Mouse (Mus musculus): Measurements from ENCODE around the gene Eml1. TPM values are rescaled to one million over a fixed set of nuclear protein-coding genes. Genes with fewer than 3 reads are reported as not detected.

Gene Eml1
- total RNA-seq, 2 experiments from 2014 or later = not detected

DNA sequence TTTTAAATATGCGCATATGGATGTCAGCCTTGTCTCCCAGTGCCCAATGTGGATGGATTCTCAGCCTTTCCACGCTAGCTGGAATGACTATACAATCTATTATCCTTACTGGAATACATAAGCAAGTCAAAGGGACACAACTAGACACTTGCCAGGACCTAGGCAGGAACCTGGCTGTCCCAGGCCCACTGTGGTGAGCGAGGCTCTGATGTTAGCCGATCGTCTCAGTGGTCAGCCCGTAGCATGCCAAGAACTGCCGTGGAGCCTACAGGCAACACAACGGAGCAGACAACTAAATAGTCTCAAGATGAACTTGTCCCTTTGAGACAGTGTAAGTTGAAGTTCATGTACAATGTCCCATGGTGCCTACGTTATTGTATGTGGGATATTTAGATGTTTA is 44.2 kb downstream of the Eml1 start:
- ATAC-seq (replicated peaks; ENCODE audit: poor library complexity, severe bottlenecking) = no peak

DNA sequence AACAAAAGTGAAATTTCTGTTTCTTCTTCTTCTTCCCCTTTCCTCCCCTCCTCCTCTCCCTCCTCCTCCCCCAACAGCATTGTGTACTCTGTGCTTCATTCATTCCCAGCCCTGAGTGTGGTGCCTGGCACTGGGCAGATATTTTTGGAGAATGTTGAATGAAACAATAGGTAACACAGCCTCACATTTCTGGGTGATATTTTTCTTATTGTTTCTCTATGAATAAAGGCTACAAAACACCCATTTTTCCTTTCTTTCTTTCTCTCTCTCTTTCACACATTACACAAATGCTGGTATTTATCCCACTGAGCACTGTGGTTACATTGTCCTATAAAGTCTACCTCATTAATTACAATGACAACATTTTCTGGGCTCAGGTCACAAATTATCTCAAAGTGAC is 48.8 kb downstream of the Eml1 start:
- ATAC-seq (replicated peaks; ENCODE audit: poor library complexity, severe bottlenecking) = no peak

DNA sequence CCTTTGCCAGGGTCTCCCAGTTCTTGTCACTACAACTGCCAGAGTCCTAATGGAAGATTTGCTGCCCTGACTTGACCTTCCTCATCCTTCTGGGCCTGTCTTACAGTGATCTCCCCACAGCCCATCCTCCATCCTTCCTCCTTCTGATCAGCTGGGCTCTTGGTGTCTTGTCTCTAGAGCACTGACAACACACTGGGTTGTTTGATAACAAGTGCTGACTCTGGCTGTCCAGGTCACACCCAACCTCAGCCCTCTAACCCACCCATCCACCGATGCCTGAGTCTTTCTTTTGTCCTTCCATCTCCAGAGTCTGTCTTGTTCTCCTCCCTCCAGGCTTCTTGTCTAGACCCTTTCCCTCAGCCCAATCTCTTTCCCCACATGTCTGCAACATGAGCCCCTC is 50.7 kb downstream of the Eml1 start:
- ATAC-seq (replicated peaks; ENCODE audit: poor library complexity, severe bottlenecking) = no peak

DNA sequence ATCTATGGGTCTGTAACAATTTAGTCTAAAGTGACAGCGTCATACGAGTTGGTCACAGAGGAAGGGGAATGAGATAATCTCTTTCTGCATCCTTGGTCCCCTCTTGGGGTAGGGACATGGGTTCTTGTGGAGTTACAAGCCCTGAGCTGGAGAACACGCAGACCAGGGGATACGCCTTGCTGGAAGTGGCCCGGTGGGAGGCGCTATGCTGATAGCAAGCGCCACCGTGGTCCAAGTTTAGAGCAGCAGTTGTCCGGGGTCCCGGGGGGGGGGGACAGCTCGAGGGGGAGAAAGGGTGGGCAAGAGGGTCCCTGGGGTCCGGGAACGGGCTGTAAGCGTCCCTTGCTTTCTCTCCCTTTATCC is 51.7 kb downstream of the Eml1 start:
- no peak for ATAC-seq (replicated peaks; ENCODE audit: poor library complexity, severe bottlenecking)

DNA sequence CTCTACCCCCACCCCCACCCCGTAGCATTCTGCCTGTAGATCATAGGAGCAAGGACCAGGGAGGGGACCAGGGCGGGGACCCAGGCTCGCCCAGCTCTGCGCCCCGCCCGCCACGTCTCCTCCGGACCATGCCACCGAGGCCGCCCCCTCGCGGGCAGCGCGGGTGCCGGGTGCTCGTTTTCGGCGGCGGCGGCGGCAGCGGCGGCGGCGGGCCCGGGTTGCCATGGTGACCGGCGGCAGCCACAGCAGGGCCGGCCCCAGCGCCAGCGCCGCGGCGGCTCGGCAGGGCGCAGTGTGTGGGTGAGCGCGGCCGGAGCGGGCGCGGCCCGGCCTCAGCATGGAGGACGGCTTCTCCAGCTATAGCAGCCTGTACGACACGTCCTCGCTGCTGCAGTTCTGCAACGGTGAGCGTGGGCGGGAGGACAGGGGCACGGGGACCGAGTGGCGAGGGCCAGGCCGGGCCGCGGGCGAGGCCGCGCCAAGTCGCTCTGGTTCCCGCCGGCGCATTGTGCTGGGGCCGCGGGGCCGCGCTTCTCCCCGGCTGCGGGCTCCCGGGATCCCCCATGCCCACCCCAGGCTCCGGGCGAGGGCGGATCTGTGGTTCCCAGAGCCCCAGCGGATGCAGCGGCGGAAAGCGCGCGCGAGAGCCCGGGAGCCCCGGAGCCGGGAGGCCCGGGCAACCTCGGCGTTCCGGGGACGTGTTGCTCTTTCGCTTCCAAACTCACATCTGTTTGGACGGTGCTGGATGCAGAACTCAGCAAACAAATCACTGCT is 52.3 kb downstream of the Eml1 start:
- ATAC-seq (replicated peaks; ENCODE audit: poor library complexity, severe bottlenecking) = peak; percentile 84

DNA sequence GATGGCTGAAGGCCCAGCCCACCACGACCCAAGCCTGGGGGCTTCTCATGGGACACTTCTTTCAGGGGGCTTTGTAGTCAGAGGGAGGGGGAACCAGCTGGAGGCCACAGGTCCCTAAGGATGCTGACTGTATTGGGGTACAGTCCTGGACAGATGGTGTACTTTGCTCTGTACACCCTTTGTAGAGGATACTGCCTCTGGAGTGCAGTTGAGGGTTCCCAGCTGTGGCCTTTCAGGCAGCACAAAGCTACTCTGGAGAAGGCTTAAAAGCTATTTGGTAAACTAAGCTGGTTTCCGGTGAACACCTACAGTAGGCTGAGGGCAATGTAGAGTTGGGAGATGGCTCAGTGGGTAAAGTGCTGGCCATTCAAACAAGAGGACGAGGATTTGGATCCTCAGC is 60.2 kb downstream of the Eml1 start:
- no peak for ATAC-seq (replicated peaks; ENCODE audit: poor library complexity, severe bottlenecking)

DNA sequence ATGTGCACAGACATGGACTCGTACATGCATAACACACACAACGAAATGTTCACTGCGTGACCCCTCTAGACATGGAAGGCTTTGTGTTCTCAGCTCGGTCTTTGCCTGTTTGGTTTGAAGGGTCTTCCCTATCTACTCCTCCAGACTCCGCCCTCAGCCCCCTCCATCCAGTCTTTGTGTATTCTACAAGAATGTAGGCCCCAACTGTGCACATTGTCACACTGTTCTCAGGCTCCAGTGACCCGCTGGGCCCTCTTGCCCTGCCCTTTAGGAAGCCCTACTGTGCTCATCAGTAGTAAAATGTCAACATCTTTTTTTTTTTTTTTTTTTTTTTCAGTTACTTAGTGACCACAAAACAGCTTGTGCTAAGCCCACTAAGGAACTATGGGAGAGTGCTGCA is 61.0 kb downstream of the Eml1 start:
- no peak for ATAC-seq (replicated peaks; ENCODE audit: poor library complexity, severe bottlenecking)

DNA sequence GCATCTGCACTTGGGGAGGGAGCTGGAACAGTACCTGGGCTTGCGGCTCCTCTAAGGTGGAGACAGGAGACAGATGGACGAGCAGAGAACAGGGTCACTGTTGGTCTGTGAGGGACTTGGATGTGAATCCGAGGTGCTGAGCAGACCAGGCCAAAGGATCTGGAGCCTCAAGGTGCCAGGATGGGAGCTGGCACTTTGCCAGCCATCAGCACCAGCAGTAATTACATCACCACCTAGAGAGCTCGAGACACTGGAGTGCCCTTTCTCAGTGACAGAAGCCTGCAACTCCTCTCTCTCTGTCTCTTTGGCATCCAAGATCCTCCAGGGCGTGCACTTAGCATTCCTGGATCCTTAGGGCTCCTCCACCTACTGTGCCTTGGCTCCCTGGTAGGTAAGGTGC is 61.8 kb downstream of the Eml1 start:
- no peak for ATAC-seq (replicated peaks; ENCODE audit: poor library complexity, severe bottlenecking)

DNA sequence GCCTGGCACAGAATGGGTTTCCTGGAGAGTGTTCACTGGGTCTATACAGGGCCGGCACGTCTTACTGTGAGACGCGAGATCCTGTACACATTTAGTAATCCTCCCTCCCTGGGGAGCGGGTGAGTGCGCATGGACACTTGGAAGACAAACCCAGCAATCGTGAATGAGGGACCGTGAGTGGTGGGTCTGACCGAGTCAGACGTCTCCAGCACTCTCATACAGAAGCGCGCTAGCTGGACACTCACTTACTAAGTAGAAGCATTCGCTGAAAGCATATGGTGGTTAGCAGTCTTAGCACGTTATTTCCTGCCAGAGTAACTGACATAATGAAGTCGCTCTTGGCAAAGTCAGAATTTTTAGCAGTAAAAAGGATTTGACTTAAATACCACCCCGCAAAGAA is 62.3 kb downstream of the Eml1 start:
- ATAC-seq (replicated peaks; ENCODE audit: poor library complexity, severe bottlenecking) = no peak

DNA sequence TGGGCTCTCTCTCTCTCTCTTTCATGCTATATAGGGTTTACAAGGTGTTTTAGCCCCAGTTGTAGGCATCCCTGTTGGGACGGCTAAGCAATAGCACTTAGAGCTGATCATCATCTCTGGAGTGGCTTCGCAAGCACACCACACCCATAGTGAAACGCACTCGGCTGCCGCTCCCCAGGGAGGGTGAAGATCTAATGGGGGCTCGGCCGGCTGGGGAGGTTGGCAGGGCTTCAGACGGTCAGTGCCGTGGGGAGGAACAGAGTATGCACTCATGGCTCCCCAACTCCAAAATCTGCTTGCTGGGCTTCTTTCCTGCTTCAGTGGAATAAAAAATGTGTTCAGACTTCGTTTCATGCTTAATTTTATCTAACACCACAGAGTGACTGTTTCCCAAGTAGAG is 62.7 kb downstream of the Eml1 start:
- ATAC-seq (replicated peaks; ENCODE audit: poor library complexity, severe bottlenecking) = no peak

DNA sequence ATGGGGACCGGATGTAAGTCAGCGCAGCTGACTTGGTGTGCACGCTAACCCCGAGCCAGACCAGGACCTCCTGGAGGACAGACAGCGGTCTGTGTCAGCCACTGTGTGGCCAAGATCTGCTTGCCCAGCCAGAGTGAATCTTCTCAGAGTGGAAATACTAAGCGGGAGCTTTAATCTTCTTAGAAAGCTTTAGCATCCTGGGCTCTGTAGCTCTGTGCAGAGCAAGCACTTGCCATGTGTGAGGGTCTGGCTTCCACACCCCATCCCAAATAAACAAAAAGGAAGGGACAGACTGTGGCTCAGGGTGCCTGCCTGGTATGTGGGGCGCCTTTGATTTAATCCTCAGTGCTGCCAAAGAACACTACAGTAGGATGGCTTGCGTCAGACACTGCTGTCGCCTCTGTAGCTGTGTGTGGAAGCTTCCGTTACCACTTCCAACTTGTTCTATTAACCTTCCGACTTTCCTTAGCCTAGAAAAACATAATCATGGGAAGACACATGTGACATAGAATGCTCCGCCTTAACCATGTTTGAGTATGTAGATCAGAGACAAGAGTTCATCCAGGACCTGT is 64.8 kb downstream of the Eml1 start:
- no peak for ATAC-seq (replicated peaks; ENCODE audit: poor library complexity, severe bottlenecking)

DNA sequence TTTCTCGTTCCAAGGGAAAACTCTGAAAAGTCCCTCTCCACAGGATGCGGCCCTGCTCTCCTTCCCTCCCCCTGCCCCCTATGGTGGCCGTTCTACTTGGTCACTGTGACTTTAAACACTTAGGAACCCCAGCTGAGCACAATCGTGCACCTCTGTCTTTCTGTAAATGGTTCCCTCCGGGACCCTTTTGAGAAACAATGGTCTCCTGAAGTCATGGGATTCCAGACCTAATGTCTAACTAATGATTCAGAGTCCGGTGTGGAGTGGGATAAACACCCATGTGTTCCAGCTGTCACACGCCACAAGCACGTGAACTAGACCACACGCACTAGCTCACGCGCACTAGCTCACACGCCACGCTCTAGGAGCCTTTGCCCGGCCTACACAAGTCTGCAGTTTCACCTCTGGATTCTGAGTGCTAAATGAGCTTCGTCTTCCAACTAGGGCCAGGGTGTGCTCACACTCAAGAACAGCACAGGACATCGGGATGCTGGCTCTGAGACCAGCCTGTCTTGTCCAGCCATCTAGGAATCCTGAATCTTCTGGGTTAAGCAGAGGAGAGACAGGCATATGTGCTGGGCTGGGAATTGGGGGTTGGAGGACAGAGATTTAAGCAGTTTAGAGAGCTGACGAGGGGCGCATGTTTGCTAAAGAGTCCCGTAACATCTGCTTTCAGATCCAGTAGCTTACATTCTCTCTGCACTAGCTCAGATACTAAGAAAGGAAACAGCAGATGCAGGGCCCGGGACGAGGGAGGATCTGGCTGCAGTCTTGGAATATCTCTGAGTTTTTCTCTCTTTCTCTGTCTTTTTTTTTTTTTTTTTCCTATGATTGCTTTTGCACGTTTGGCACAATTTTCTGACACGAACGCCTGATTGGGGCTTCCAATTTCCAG is 65.5 kb downstream of the Eml1 start:
- no peak for ATAC-seq (replicated peaks; ENCODE audit: poor library complexity, severe bottlenecking)

DNA sequence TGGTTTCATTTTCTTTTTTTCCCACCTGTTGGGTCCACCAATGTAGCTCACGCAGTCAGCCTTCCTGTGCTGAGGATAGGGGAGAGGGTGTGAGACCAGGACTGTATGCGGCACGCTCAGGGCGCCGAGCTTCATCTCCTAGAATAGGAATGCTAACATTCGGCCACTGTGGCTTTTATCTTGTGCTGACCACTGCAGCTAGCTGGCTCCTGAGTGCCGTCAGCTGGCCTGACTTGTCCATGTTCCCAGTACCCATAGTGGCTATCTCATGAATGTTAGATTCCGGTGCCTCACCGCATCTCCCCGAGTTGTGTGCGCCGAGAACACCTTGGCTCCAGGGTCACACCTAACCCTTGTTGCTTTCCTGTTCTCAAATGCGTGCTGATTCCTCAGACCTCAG is 66.7 kb downstream of the Eml1 start:
- no peak for ATAC-seq (replicated peaks; ENCODE audit: poor library complexity, severe bottlenecking)

DNA sequence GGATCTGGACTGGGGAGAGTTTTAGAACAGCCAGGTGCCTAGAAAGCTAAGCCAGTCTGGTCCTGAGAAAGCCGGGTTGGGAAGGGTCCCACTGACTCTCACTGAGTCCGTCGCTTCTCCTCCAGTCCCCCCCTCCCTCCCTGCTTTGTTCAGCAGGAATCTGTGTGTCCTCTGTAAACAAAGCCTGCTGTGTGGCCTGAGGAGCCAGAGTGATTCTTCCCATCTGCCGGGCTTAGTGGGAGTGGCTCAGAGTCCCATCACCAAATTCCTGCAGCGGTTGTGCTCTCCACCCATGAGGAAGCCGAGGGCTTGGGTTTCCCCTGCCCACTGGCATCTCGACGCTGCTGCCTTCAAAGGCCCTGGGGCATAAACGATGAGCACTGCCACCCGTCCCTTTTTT is 72.5 kb downstream of the Eml1 start:
- no peak for ATAC-seq (replicated peaks; ENCODE audit: poor library complexity, severe bottlenecking)

DNA sequence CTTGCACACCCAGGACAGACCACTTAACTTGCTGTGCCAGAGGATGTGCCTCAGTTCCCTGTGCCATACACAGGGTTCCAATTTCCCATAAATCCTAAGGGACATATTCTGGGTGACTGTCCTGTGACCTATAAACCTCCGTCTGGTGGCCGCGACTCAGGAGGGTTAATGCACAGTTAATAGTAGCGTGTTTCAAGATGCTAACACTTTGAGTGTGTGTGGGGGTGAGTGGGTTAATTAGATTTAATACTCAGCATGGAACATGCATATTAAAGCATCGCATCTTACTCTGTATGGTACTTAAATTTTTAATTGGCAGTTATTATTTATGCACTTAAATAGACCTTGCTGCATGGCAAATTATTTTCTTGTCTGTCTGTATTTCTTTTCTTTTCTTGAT is 73.0 kb downstream of the Eml1 start:
- no peak for ATAC-seq (replicated peaks; ENCODE audit: poor library complexity, severe bottlenecking)

DNA sequence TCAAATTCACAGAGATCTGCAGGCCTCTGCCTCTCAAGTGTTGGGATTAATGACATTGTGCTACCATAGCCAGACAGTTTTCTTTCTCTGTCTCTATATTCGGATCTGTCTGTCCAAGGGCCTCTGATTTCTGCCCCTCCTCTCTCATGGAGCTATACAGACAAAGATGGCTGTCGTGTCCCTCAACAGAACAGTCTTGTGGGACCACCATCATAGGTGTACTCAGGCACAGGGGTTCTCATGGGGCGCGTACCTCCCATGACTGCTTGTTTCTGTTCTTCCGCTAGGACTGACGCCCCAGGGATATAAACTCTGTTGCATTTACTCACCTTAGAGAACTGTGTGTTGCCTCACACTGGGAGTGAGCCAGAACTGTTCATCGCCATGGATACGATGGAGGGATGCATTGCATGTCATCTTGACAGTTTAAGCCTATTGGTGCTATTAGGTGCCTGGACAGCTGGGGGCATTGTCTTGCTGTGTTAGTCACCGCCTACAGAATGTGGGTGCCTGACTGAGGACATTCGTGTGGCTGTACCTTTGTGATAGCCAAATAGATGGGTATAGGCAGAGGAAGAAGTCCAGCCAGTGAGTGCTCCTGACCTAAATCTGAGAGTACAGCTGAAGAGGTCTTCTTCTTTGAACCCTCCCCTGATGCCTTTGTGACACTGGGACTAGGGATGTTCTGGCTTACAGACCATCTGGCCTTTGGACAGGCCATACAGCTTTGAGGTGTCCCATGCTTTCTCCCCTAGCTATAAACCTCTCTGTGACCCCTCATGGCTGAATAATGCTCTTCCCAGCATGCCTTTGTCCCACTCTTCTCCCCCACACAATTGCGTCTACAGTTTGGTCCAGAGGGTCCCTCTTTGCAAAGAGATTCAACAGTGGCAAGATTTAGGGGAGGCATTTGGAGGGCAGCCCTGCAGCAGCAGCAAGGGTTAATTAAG is 73.7 kb downstream of the Eml1 start:
- ATAC-seq (replicated peaks; ENCODE audit: poor library complexity, severe bottlenecking) = no peak

DNA sequence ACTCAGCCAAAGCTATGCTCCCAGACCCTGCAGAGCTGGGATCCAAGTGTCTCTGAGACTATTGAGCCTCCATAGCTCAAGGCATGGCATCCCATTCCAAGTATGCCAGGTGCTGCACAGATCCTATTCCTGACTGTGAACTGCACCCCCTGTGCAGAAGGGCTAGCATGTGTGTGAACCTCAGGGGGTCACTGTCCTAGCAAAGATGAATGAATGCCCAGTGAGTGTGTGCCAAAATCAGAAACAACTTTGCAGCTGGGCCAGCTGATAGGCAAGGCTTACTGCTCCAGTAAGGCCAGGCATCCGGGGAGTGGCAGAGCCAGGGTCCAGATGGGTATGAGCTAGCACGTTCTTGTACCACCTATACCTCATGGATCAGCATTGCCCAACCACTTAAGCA is 76.0 kb downstream of the Eml1 start:
- no peak for ATAC-seq (replicated peaks; ENCODE audit: poor library complexity, severe bottlenecking)

DNA sequence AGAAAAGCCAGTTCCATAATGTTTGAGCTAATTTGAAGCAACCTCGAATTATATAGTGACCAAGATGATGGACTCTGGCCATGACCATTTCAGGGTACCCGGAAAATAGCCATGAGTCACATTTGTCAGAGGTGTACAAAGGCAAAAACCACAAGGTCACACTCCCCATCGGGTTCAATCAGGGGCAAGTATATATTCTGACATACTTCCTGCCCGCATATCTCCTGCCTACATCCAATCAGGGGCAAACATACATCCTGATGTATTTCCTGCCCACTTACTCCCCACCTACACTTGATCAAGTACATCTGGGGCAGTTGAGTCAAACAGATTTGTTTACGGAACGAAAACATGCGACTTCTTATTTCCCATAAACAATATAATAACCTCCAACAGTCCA is 77.6 kb downstream of the Eml1 start:
- no peak for ATAC-seq (replicated peaks; ENCODE audit: poor library complexity, severe bottlenecking)

DNA sequence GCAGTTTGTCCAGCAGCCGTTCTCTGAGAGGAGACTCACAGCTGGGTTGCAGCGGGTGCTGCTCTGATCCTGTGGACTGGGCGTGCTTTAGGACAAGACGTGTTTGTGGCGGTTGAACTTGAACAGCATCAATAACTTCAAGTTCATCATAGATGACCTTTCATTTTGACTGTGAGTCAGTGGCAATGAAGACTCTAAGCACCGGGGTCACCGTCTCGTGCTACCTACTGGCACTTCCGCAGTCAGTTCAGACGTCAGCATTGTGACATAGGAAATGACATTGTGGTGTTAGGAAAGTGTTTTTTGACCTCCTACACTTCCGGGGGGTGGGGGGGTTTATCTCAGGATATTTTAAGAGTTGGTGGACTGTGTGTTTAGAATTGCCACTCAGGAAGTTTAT is 79.2 kb downstream of the Eml1 start:
- peak; percentile 73 for ATAC-seq (replicated peaks; ENCODE audit: poor library complexity, severe bottlenecking)

DNA sequence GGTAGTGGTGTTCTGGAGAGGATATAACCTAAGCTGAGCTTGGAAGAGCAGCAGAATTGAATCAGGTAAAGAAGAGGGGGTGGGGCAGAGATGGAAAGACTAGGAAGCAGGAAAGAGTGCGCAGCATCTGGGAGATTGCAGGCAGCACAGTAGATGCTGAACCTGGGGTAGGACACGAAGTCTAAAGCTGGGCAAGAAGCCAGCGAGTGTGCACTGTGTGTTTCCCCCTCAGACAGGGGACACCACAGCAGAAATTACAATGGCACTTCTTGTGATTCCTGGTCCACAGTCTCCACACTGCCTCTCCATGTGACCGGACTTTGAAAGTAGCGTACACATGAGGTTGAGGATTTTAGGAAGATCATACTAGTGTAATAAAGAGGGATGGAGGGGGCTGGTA is 79.8 kb downstream of the Eml1 start:
- ATAC-seq (replicated peaks; ENCODE audit: poor library complexity, severe bottlenecking) = no peak

Data from granulocyte monocyte progenitor cell, adult 5-6 weeks (primary cell).